Comparison of ENCODE assay signal across 11 mouse cellular contexts in genomic region chr3:93608970-93609369, GRCm38 (mm10). TPM values are rescaled to one million over a fixed set of nuclear protein-coding genes. Genes with fewer than 3 reads are reported as not detected.
DNase-seq lines count a peak whose midpoint lies in the region; ATAC-seq and TF ChIP-seq lines count a peak whose summit lies in the region.
"Not testable (repeated sequence)": the region's sequence is repeated elsewhere in the genome, so short reads cannot be mapped to it uniquely, and the experiment has no call there.
"Had no signal": no experiment of that assay in that cellular context is flagged by ENCODE, and none has a peak within 500 bp of the region (broad histone marks: within the 10 kb centered on the region; RNA-seq: fewer than 3 reads in every experiment).

No protein-coding gene starts in this region.

- not testable (repeated sequence) for H3K4me2 ChIP-seq in heart, postnatal 0 days (ENCODE audit: low read depth, low read length); kidney, embryonic 16.5 days (replicated peaks; ENCODE audit: low read depth, low read length)

- H3K27me3 ChIP-seq in heart, postnatal 0 days (ENCODE audit: control insufficient read depth, insufficient read depth, low read length); kidney, embryonic 16.5 days (ENCODE audit: insufficient read depth, low read length); midbrain, embryonic 10.5 days (ENCODE audit: low read depth, poor library complexity, severe bottlenecking): not testable (repeated sequence)

- peak; percentile 58 for TF ChIP-seq CTCF in heart, postnatal 0 days (IDR thresholded peaks at IDR 0.05; ENCODE audit: low read depth)

- H3K36me3 ChIP-seq in heart, postnatal 0 days (replicated peaks; ENCODE audit: control insufficient read depth, insufficient read depth, low read length); kidney, embryonic 16.5 days (ENCODE audit: insufficient read depth, low read length); midbrain, embryonic 10.5 days: not testable (repeated sequence)

- H3K4me1 ChIP-seq in heart, postnatal 0 days (ENCODE audit: control insufficient read depth, insufficient read depth); kidney, embryonic 16.5 days (ENCODE audit: insufficient read depth, low read length); midbrain, embryonic 10.5 days: not testable (repeated sequence)

- not testable (repeated sequence) for H3K4me3 ChIP-seq in heart, postnatal 0 days (ENCODE audit: low read depth, low read length); kidney, embryonic 16.5 days (ENCODE audit: low read length); midbrain, embryonic 10.5 days

- not testable (repeated sequence) for H3K9ac ChIP-seq in heart, postnatal 0 days (replicated peaks; ENCODE audit: low read depth, low read length); kidney, embryonic 16.5 days (replicated peaks; ENCODE audit: low read length)

- TF ChIP-seq EP300 in heart, postnatal 0 days (IDR thresholded peaks at IDR 0.05; ENCODE audit: low read depth): not testable (repeated sequence)

- DNase-seq in A20 (ENCODE audit: low read depth, low spot score): peak; percentile 16
- DNase-seq in ZHBTc4 (ENCODE audit: low read depth, low spot score): peak; percentile 58
- DNase-seq in embryo, embryonic 9.5 days (ENCODE audit: extremely low spot score): peak; percentile 8
- peak; percentile 16 for DNase-seq in heart, postnatal 0 days (ENCODE audit: low spot score)
- peak; percentile 5 for DNase-seq in liver
- DNase-seq in midbrain, embryonic 10.5 days (ENCODE audit: low spot score): peak; percentile 21
- peak; percentile 16 for DNase-seq in right cerebral cortex, postnatal 14 days

- not testable (repeated sequence) for H3K27ac ChIP-seq in heart, postnatal 0 days (ENCODE audit: low read depth); kidney, embryonic 16.5 days (ENCODE audit: low read length); midbrain, embryonic 10.5 days (replicated peaks)

- peak; percentile 63 for ATAC-seq in heart, postnatal 0 days (ENCODE audit: insufficient read depth, low read depth)
- ATAC-seq in kidney, embryonic 16.5 days (ENCODE audit: low FRiP score, low TSS enrichment): peak; percentile 88

- not testable (repeated sequence) for H3K9me3 ChIP-seq in heart, postnatal 0 days (replicated peaks; ENCODE audit: control insufficient read depth, low read length); kidney, embryonic 16.5 days (ENCODE audit: low read length); midbrain, embryonic 10.5 days (replicated peaks)

RNA-seq across cellular contexts. Expression of gene Tdpoz2, which starts 43.5 kb away (rescaled TPM):
- total RNA-seq in heart, postnatal 0 days (2014; rRNA removed; ENCODE audit: low replicate concordance): not detected in 2 replicates
- not detected in 2 replicates for polyA plus RNA-seq in heart, postnatal 0 days (2015; fragmentation: Nextera tagmentation; extraction: Ambion mirVana)
- polyA plus RNA-seq in kidney, embryonic 16.5 days (2015; fragmentation: Nextera tagmentation; extraction: Ambion mirVana): not detected in 2 replicates
- not detected in 2 replicates for polyA plus RNA-seq in midbrain, embryonic 10.5 days (2016; fragmentation: Nextera tagmentation; extraction: Ambion mirVana)
- total RNA-seq: layer of hippocampus, postnatal 36 days had no signal
- polyA plus RNA-seq: G1E; heart, embryonic 14.5 days had no signal

RNA-seq across cellular contexts. Expression of gene S100a10, which starts 54.1 kb away (rescaled TPM):
- 199 and 247 TPM in 2 replicates for total RNA-seq in heart, postnatal 0 days (2014; rRNA removed; ENCODE audit: low replicate concordance)
- 174 and 192 TPM in 2 replicates for polyA plus RNA-seq in heart, postnatal 0 days (2015; fragmentation: Nextera tagmentation; extraction: Ambion mirVana)
- polyA plus RNA-seq in kidney, embryonic 16.5 days (2015; fragmentation: Nextera tagmentation; extraction: Ambion mirVana): 487 TPM in 2 replicates
- polyA plus RNA-seq in midbrain, embryonic 10.5 days (2016; fragmentation: Nextera tagmentation; extraction: Ambion mirVana): 153 and 169 TPM in 2 replicates
- total RNA-seq: G1E had no signal
- polyA plus RNA-seq: G1E had no signal

Comparison
In these comparisons a context has a peak if more than half of its experiments do, and no peak if none do; other contexts are left out.
1. DNase-seq: peak in every context shown above with its lines; median percentile 58 in ZHBTc4; 21 in midbrain, embryonic 10.5 days; 16 in A20; 16 in heart, postnatal 0 days; 16 in right cerebral cortex, postnatal 14 days; 8 in embryo, embryonic 9.5 days; 5 in liver.